Mouse (Mus musculus): ENCODE measurements around the gene Cpne2.

DNA sequence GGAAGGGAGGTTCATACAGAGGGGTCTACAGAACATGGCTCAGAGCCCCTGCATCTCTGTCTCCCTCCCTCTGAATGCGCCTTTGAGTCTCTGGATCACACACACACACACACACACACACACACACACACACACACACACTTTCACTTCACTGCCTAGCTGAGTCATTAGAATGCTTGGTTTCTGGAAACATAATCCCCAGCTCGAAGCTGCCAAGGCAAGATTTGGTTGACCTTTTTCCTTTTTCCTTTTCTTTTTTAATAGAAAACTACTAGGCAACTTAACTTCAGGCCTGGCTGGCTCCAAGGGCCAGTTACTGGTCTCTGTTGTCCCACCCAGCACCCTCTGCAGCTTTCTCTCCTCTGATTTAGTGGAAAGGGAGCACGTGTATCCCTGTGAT lies 16.0 kb upstream of the Cpne2 start:
- TF ChIP-seq CTCF (IDR thresholded peaks at IDR 0.05; ENCODE audit: low read depth) = no peak
- no peak for TF ChIP-seq EP300 (IDR thresholded peaks at IDR 0.05; ENCODE audit: low read depth)
